Mouse (Mus musculus) cortical plate, adult 2 months (tissue): ENCODE measurements around the gene Gapvd1.

ENCODE experiments used
- CTCF ChIP-seq: fragments of 200-500 bp; IDR thresholded peaks from 2 replicates; pipeline ENCODE4 v1.5.1; 2011; ENCODE audit warnings: mild to moderate bottlenecking, control low read depth, low read length; ENCODE audit not compliant: insufficient read depth; ENCODE audit errors: extremely low read depth
- POLR2A ChIP-seq: fragments of 200-500 bp; IDR thresholded peaks from 2 replicates; pipeline ENCODE4 v1.6.1; 2011; ENCODE audit warnings: mild to moderate bottlenecking, low read length, control low read depth; ENCODE audit not compliant: insufficient read depth; ENCODE audit errors: extremely low read depth

GRCm38 (mm10) chr2:34800371-34800770, 45.3 kb upstream of the Gapvd1 start:
- no peak for TF ChIP-seq POLR2A
- TF ChIP-seq CTCF: no peak
